Mouse (Mus musculus): Measurements from ENCODE around the gene Hddc2.
"Not testable (repeated sequence)": the region's sequence is repeated elsewhere in the genome, so short reads cannot be mapped to it uniquely, and the experiment has no call there.

The Hddc2 gene

DNA sequence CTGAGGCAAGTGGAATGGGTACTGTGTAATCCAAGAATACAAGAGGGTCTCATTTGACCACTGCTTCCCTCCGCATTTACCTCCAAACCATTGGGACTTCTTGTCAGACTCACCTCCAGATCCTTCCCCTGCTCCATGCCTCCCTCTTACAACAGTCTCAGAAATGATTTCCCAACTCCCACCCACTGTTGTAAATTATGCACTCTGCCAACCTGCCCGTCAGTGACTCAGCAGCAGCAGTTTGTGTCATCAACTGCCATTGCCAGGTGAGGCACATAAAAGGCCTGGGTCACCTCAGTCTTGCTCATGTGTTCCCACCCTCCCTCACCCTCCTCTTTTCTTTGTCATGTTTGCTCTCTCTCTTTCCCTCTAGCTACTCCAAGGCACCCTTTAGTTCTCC is 41.0 kb downstream of the Hddc2 start:
- no peak for DNase-seq (ENCODE audit: low read depth, low spot score)

DNA sequence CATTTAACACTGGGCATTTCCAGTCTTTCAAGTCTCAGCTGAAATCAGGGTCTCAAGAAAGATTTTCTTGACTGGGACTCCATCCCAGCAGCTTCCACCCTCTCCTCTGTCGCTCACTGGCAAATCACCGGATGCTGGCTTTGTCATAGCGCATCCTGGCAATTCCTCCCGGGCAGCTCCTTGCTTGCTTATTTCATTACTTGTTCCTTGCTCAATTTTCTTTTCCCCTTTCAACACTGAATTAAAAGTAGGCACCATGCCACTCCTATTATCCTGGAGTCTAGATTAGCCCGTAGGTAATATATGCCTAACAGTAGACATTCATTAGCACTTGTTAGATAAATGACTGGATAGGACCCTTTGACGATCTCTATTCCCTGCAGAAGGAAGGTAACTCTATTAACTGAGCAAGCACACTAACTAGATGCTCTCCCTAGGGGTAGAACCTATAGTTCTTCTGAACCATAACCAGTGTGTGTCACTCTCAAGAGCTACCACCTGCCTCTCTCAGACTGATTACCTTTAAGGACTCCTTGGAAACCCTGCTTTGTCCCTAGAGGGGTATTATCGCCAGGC is 41.8 kb downstream of the Hddc2 start:
- DNase-seq (ENCODE audit: low read depth, low spot score), result no peak

DNA sequence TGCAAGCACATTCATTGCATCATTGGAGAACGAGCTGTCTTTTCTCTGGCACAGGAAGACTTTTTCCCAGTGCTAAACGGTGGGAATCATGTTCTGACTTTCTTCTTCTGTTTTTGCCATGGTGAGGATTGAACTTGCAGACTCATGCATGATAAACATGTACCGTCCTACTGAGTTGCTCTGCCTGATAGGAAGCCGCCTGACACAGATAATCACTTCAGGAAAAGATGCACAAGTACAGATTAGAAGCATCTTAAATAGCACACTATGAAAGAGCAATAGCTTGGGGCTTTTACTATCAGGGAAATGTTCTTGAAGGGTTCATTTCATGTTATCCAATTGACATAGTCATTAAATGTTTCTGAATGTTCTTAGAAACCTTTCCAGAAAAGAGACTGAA is 46.6 kb downstream of the Hddc2 start:
- no peak for DNase-seq (ENCODE audit: low read depth, low spot score)

DNA sequence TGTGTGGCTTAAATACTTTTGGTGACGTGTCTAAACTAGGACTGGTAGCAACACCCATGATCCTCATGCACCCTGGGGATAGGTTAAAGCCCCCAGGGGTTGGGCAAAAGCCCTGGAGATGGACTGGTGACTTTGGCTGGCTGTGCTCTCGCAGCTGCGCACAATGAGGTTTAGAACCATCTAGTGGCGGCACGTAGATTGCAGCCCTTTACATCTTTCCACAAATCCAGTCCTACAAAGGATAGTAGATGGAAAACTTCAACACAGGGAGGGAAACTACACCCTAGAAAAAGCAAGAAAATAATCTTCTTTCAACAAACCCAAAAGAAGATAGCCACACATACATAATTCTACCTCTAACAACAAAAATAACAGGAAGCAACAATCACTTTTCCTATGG is 57.0 kb downstream of the Hddc2 start:
- DNase-seq (ENCODE audit: low read depth, low spot score), result not testable (repeated sequence)
